In genomic region chr7:139957958-139958357, GRCm38 (mm10) we compare ENCODE assay signal across 18 mouse cellular contexts. TPM values are rescaled to one million over a fixed set of nuclear protein-coding genes. Genes with fewer than 3 reads are reported as not detected.
DNase-seq lines count a peak whose midpoint lies in the region; ATAC-seq and TF ChIP-seq lines count a peak whose summit lies in the region.
"Had no signal": no experiment of that assay in that cellular context is flagged by ENCODE, and none has a peak within 500 bp of the region (broad histone marks: within the 10 kb centered on the region; RNA-seq: fewer than 3 reads in every experiment).

No protein-coding gene starts in this region.

- ATAC-seq in heart, embryonic 13.5 days (ENCODE audit: extremely low read depth, insufficient number of reproducible peaks, low FRiP score, low TSS enrichment), result no peak
- ATAC-seq in midbrain, embryonic 16.5 days, result peak; percentile 56
- no peak for ATAC-seq in midbrain, embryonic 14.5 days (ENCODE audit: low FRiP score, low TSS enrichment)
- ATAC-seq in common myeloid progenitor, adult 5-6 weeks (replicated peaks; ENCODE audit: low read depth, poor library complexity, severe bottlenecking), result 0 out of 2 replicates have a peak, but pooled peaks have one; percentile 15
- ATAC-seq: Patski had no signal

- no peak for DNase-seq in heart, adult 9 months (ENCODE audit: low spot score in 2 of 2)
- DNase-seq in midbrain, embryonic 14.5 days, result no peak
- no peak for DNase-seq in adipocyte (ENCODE audit: low spot score)
- DNase-seq: cerebellum, adult 9-11 months; heart, postnatal 10 days; kidney, adult 8-10 months; right cerebral cortex, postnatal 14 days had no signal

- peaks cover 12% of the 10 kb centered on the region for H3K4me1 ChIP-seq in heart, embryonic 13.5 days
- H3K4me1 ChIP-seq in midbrain, embryonic 16.5 days (ENCODE audit: control insufficient read depth, insufficient read depth, low read length), result no peaks in the 10 kb centered on the region
- no peaks in the 10 kb centered on the region for H3K4me1 ChIP-seq in midbrain, embryonic 14.5 days (ENCODE audit: control insufficient read depth, insufficient read depth, low read length)
- H3K4me1 ChIP-seq in testis, adult 2 months (ENCODE audit: control insufficient read depth, insufficient read depth, low read length), result no peaks in the 10 kb centered on the region
- H3K4me1 ChIP-seq: limb, embryonic 10.5 days had no signal

- peaks cover 59% of the 10 kb centered on the region for H3K27me3 ChIP-seq in heart, embryonic 13.5 days (replicated peaks)
- H3K27me3 ChIP-seq in midbrain, embryonic 16.5 days (ENCODE audit: control insufficient read depth, insufficient read depth, low read depth, low read length), result peaks cover 3% of the 10 kb centered on the region; the same call in 1 of the 2 replicates
- H3K27me3 ChIP-seq in midbrain, embryonic 14.5 days (ENCODE audit: control insufficient read depth, insufficient read depth, low read length), result no peaks in the 10 kb centered on the region
- no peaks in the 10 kb centered on the region for H3K27me3 ChIP-seq in testis, adult 2 months (ENCODE audit: control insufficient read depth, insufficient read depth, low read length)
- H3K27me3 ChIP-seq: Patski; stomach, embryonic 15.5 days had no signal

- TF ChIP-seq CTCF in testis, adult 2 months (IDR thresholded peaks at IDR 0.05; ENCODE audit: control insufficient read depth, insufficient read depth, insufficient replicate concordance, low read depth, low read length), result no peak

- H3K4me3 ChIP-seq in heart, embryonic 13.5 days, result no peak overlapping the region
- no peak overlapping the region for H3K4me3 ChIP-seq in midbrain, embryonic 16.5 days (ENCODE audit: low read depth, low read length)
- H3K4me3 ChIP-seq in midbrain, embryonic 14.5 days (replicated peaks; ENCODE audit: low read depth, low read length), result no peak overlapping the region
- H3K4me3 ChIP-seq in testis, adult 2 months (ENCODE audit: control insufficient read depth, low read depth, low read length), result peak overlapping the region; percentile 60
- H3K4me3 ChIP-seq: limb, embryonic 10.5 days; stomach, embryonic 15.5 days had no signal

- no peaks in the 10 kb centered on the region for H3K36me3 ChIP-seq in heart, embryonic 13.5 days
- H3K36me3 ChIP-seq in midbrain, embryonic 16.5 days (ENCODE audit: control insufficient read depth, insufficient read depth, low read length), result no peaks in the 10 kb centered on the region
- no peaks in the 10 kb centered on the region for H3K36me3 ChIP-seq in midbrain, embryonic 14.5 days (ENCODE audit: control insufficient read depth, insufficient read depth, low read length)
- no peaks in the 10 kb centered on the region for H3K36me3 ChIP-seq in testis, adult 2 months (ENCODE audit: control insufficient read depth, insufficient read depth, low read length)
- H3K36me3 ChIP-seq: limb, embryonic 10.5 days; stomach, embryonic 15.5 days had no signal

- H3K9ac ChIP-seq in heart, embryonic 13.5 days, result 0 out of 2 replicates have a peak overlapping the region, but pooled peaks have one; percentile 6
- no peak overlapping the region for H3K9ac ChIP-seq in midbrain, embryonic 16.5 days (ENCODE audit: low read depth, low read length)
- H3K9ac ChIP-seq in midbrain, embryonic 14.5 days (replicated peaks; ENCODE audit: low read length), result no peak overlapping the region
- H3K9ac ChIP-seq: stomach, embryonic 15.5 days had no signal

- H3K9me3 ChIP-seq in heart, embryonic 13.5 days, result no peaks in the 10 kb centered on the region
- H3K9me3 ChIP-seq in midbrain, embryonic 16.5 days (replicated peaks; ENCODE audit: control insufficient read depth, low read length, poor library complexity, severe bottlenecking), result no peaks in the 10 kb centered on the region
- H3K9me3 ChIP-seq in midbrain, embryonic 14.5 days (ENCODE audit: control insufficient read depth, low read length), result no peaks in the 10 kb centered on the region
- H3K9me3 ChIP-seq: limb, embryonic 10.5 days; stomach, embryonic 15.5 days had no signal

- no peak overlapping the region for H3K27ac ChIP-seq in heart, embryonic 13.5 days (replicated peaks)
- no peak overlapping the region for H3K27ac ChIP-seq in midbrain, embryonic 16.5 days (ENCODE audit: low read length)
- H3K27ac ChIP-seq in midbrain, embryonic 14.5 days (replicated peaks; ENCODE audit: low read depth, low read length), result no peak overlapping the region
- peak overlapping the region; percentile 75 for H3K27ac ChIP-seq in testis, adult 2 months (ENCODE audit: control insufficient read depth, insufficient read depth, low read depth, low read length)
- H3K27ac ChIP-seq: limb, embryonic 10.5 days; stomach, embryonic 15.5 days had no signal

- H3K4me2 ChIP-seq in heart, embryonic 13.5 days, result no peak overlapping the region
- H3K4me2 ChIP-seq in midbrain, embryonic 16.5 days (ENCODE audit: low read length), result no peak overlapping the region
- no peak overlapping the region for H3K4me2 ChIP-seq in midbrain, embryonic 14.5 days (ENCODE audit: low read length)
- H3K4me2 ChIP-seq: stomach, embryonic 15.5 days had no signal

- peak; percentile 81; the same call in 1 of the 2 replicates for TF ChIP-seq POLR2A in testis, adult 2 months (IDR thresholded peaks at IDR 0.05; ENCODE audit: control insufficient read depth, low read depth, low read length)

- 9% methylated on average over 11 of the region's 11 CpGs for WGBS in heart, embryonic 13.5 days
- WGBS in midbrain, embryonic 16.5 days, result 27% methylated on average over 11 of the region's 11 CpGs
- WGBS in midbrain, embryonic 14.5 days, result 34% methylated on average over 11 of the region's 11 CpGs

RNA-seq across cellular contexts. Expression of gene Utf1, which starts 14.4 kb away (rescaled TPM):
- polyA plus RNA-seq in heart, embryonic 13.5 days (2015; fragmentation: Nextera tagmentation; extraction: Ambion mirVana), result not detected in 2 replicates
- not detected in 2 replicates for polyA plus RNA-seq in midbrain, embryonic 16.5 days (2015; fragmentation: Nextera tagmentation; extraction: Ambion mirVana)
- polyA plus RNA-seq in midbrain, embryonic 14.5 days (2014; fragmentation: Nextera tagmentation; extraction: Ambion mirVana), result not detected in 2 replicates
- not detected in 2 replicates for total RNA-seq in common myeloid progenitor, adult 5-6 weeks (2017)
- 1.5 and 2.1 TPM in 2 replicates for polyA plus RNA-seq in testis, adult 2 months (2012; rRNA removed)
- total RNA-seq: heart, postnatal 10 days; layer of hippocampus, postnatal 10 days; megakaryocyte, adult 5-6 weeks had no signal
- polyA plus RNA-seq: liver, embryonic 16.5 days; Patski; urinary bladder, adult 2 months had no signal

RNA-seq across cellular contexts. Expression of gene 6430531B16Rik, which starts 20.6 kb away (rescaled TPM):
- 0.28 TPM in 1 of 2 replicates, not detected in the other for polyA plus RNA-seq in heart, embryonic 13.5 days (2015; fragmentation: Nextera tagmentation; extraction: Ambion mirVana)
- 0.95 and 1.0 TPM in 2 replicates for polyA plus RNA-seq in midbrain, embryonic 16.5 days (2015; fragmentation: Nextera tagmentation; extraction: Ambion mirVana)
- 0.74 and 0.76 TPM in 2 replicates for polyA plus RNA-seq in midbrain, embryonic 14.5 days (2014; fragmentation: Nextera tagmentation; extraction: Ambion mirVana)
- total RNA-seq in common myeloid progenitor, adult 5-6 weeks (2017), result 0.49 TPM in 1 of 2 replicates, not detected in the other
- 108 and 114 TPM in 2 replicates for polyA plus RNA-seq in testis, adult 2 months (2012; rRNA removed)
- total RNA-seq: heart, postnatal 10 days had no signal
- polyA plus RNA-seq: liver, embryonic 16.5 days had no signal

RNA-seq across cellular contexts. Expression of gene Adam8, which starts 34.4 kb away (rescaled TPM):
- 0.83 and 1.0 TPM in 2 replicates for polyA plus RNA-seq in heart, embryonic 13.5 days (2015; fragmentation: Nextera tagmentation; extraction: Ambion mirVana)
- polyA plus RNA-seq in midbrain, embryonic 16.5 days (2015; fragmentation: Nextera tagmentation; extraction: Ambion mirVana), result 3.0 and 3.9 TPM in 2 replicates
- polyA plus RNA-seq in midbrain, embryonic 14.5 days (2014; fragmentation: Nextera tagmentation; extraction: Ambion mirVana), result 2.8 and 3.6 TPM in 2 replicates
- 0.34 and 0.46 TPM in 2 replicates for total RNA-seq in common myeloid progenitor, adult 5-6 weeks (2017)
- 6.9 and 7.0 TPM in 2 replicates for polyA plus RNA-seq in testis, adult 2 months (2012; rRNA removed)

Comparison
In these comparisons a context has a peak if more than half of its experiments do, and no peak if none do; other contexts are left out.
1. ATAC-seq: peak in midbrain, embryonic 16.5 days (single experiment) and common myeloid progenitor, adult 5-6 weeks (single experiment); none in heart, embryonic 13.5 days (single experiment) and midbrain, embryonic 14.5 days (single experiment).
2. RNA of gene 6430531B16Rik, which starts 20.6 kb away (polyA plus RNA-seq): 108 to 114 TPM in testis, adult 2 months; 0.95 to 1.0 TPM in midbrain, embryonic 16.5 days, 0.74 to 0.76 TPM in midbrain, embryonic 14.5 days and 0.28 TPM in heart, embryonic 13.5 days; every median in the first group is over 10 times any median in the second.